Mouse (Mus musculus): ENCODE data around the gene Ern1. TPM values are rescaled to one million over a fixed set of nuclear protein-coding genes. Genes with fewer than 3 reads are reported as not detected.

Gene Ern1
- polyA plus RNA-seq (2012; rRNA removed): 11.8 and 26.1 TPM in 2 replicates

DNA sequence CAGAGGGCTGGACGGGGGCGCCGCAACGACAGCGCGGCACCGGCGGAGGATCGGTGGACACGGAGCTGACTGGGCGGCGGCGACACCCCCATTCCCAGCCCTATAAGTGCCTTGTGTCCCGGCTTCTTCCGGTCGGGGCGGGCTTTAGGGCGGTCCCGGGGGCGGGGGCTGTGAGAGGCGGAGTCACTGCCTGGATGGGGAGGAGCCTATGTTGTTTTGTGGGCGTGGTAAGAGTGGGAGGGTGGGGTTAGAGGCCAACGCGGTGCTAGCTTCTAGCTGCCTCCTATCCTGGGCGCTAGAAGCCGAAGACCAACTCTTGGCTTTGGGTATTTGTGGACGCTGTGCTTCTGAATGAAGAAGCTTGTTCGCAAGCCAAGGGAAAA is at the start of gene Ern1:
Gene Ern1 (minus strand): TSS at position 120 of the 383 bp plus-strand sequence.
- 2% methylated on average over 27 of the region's 28 CpGs for WGBS

GRCm38 (mm10) chr11:106536253-106536912 is 48.7 kb upstream of the Ern1 start:
- 84% methylated on average over 11 of the region's 11 CpGs for WGBS
- DNase-seq (ENCODE audit: low read depth, low spot score): no peak

More for the DNA sequence above, at the start of gene Ern1:
- DNase-seq (ENCODE audit: low read depth, low spot score): peak; percentile 71

- 85% methylated on average over 9 of the region's 9 CpGs for WGBS
- no peak for DNase-seq (ENCODE audit: low read depth, low spot score)
Measured at GRCm38 (mm10) chr11:106535660-106536252, 48.1 kb upstream of the Ern1 start.

DNA sequence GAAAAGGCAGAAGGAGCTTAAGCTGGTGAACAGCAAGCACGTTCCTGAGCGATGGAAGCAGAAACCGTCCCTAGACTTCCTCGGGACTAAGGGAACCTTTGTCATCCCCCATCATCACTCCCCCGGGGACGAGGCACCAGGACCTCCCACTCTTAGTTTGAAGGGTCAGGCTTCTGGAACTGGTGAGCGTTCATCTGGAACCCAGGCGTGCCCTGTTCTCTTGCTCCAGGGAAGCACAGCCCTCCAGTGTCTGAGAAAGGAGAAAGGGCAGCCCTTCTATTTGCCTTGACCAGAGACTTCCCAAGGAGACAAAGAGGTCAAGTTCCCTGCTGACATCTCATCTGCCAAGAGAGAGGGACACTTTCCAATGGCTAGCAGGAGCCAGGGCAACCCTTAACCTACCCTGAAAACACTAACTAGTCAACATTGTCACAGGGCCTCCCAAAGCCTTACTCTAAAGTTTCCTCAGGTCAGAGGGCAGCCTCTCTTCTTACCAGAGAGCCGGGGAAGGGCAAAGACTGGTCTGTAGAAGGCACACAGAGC is 44.7 kb upstream of the Ern1 start:
- DNase-seq (ENCODE audit: low read depth, low spot score): no peak
- 95% methylated on average over 9 of the region's 9 CpGs for WGBS

GRCm38 (mm10) chr11:106529786-106530185 is 42.1 kb upstream of the Ern1 start:
- DNase-seq (ENCODE audit: low read depth, low spot score): no peak
- WGBS: 78% methylated on average over 5 of the region's 5 CpGs

DNA sequence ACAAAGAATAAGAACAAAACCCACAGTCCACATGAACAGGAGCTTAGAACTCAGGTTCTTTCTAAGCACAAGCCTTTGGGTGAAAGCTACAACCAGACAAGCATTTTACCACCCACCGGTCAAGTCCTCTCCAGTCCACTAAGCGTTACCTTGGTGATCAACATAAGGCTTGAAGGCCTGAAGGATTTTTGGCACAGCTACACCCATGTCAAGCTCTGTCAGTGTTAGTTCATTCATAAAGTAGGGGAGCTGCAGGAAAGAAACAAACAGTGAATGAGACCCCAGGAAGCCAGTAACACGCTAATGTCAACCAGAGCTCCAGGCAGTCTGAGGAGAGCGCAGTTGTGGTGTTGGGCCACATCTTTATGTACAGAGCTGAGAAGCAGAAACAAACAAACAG is 41.5 kb upstream of the Ern1 start:
- DNase-seq (ENCODE audit: low read depth, low spot score): no peak
- 96% methylated on average over 4 of the region's 4 CpGs for WGBS

- no peak for DNase-seq (ENCODE audit: low read depth, low spot score)
- WGBS: 25% methylated on average over 1 of the region's 1 CpGs
Measured at GRCm38 (mm10) chr11:106527926-106528325, 40.3 kb upstream of the Ern1 start.

DNA sequence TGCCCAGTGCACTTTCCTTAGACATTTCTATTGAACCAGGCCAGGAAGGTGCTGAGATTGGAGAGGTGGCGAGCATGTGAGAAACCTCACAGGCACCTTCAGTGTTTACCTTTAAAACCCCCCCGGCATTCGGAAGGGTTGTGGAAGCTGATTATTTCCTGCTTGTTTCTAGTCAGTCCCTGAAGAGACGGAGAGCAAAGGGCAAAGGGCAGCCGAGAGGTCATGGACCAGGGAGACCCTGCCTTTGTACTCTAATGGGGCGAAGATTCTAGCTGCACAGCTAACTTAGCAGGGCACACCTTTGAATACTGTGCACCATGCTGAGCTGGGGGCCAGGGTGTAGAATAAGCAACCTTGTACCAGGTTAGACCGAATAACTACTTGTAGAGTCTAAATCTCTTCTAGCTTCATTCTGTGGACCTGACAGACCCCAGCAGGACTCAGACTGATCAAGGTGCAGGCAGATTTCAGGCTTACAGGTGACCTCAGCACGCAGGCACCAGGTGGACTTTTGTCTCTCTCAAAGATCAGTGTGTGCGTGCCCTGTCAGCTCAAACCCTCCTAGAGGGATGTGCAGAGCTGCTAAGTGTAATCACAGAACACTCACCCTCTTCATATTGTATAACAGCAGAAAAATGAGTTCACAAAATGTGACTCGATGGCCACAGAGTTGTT is 39.6 kb upstream of the Ern1 start:
- WGBS: 79% methylated on average over 10 of the region's 10 CpGs
- no peak for DNase-seq (ENCODE audit: low read depth, low spot score)

- DNase-seq (ENCODE audit: low read depth, low spot score): no peak
- WGBS: 84% methylated on average over 3 of the region's 3 CpGs
Measured at GRCm38 (mm10) chr11:106522538-106522937, 34.9 kb upstream of the Ern1 start.

- DNase-seq (ENCODE audit: low read depth, low spot score): no peak
- 76% methylated on average over 4 of the region's 4 CpGs for WGBS
Measured at GRCm38 (mm10) chr11:106521612-106522011, 34.0 kb upstream of the Ern1 start.

GRCm38 (mm10) chr11:106520404-106520803 is 32.8 kb upstream of the Ern1 start:
- 87% methylated on average over 3 of the region's 3 CpGs for WGBS
- DNase-seq (ENCODE audit: low read depth, low spot score): no peak

- WGBS: 81% methylated on average over 4 of the region's 4 CpGs
- DNase-seq (ENCODE audit: low read depth, low spot score): no peak
Measured at GRCm38 (mm10) chr11:106519519-106519918, 31.9 kb upstream of the Ern1 start.

GRCm38 (mm10) chr11:106518391-106518790 is 30.7 kb upstream of the Ern1 start:
- 77% methylated on average over 4 of the region's 4 CpGs for WGBS
- no peak for DNase-seq (ENCODE audit: low read depth, low spot score)

- 83% methylated on average over 16 of the region's 16 CpGs for WGBS
- no peak for DNase-seq (ENCODE audit: low read depth, low spot score)
Measured at GRCm38 (mm10) chr11:106515079-106515745, 27.6 kb upstream of the Ern1 start.

- WGBS: 61% methylated on average over 5 of the region's 5 CpGs
- no peak for DNase-seq (ENCODE audit: low read depth, low spot score)
Measured at GRCm38 (mm10) chr11:106514446-106514845, 26.8 kb upstream of the Ern1 start.

DNA sequence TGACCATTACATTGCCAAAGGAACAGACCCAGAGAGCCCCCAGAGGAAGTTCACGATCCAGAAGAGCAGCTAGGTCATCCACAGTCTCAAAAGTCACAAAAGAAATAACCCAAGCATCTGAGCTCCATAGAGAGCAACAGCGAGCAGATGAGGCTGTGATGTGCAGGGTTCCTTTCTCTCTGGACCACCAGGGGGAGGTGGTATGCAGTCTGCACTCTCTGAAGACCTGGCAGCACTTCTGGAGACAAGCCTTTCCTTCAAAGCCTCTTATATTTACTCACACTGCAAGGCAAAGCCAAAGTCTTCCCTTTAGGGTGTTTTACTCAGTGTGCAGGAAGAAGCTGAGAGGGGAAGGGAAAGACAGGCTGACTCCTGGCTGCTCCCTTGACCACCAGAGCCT is 25.5 kb upstream of the Ern1 start:
- WGBS: 50% methylated on average over 2 of the region's 2 CpGs
- DNase-seq (ENCODE audit: low read depth, low spot score): no peak

GRCm38 (mm10) chr11:106512006-106512390 is 24.3 kb upstream of the Ern1 start:
- WGBS: 96% methylated on average over 7 of the region's 7 CpGs
- DNase-seq (ENCODE audit: low read depth, low spot score): no peak

DNA sequence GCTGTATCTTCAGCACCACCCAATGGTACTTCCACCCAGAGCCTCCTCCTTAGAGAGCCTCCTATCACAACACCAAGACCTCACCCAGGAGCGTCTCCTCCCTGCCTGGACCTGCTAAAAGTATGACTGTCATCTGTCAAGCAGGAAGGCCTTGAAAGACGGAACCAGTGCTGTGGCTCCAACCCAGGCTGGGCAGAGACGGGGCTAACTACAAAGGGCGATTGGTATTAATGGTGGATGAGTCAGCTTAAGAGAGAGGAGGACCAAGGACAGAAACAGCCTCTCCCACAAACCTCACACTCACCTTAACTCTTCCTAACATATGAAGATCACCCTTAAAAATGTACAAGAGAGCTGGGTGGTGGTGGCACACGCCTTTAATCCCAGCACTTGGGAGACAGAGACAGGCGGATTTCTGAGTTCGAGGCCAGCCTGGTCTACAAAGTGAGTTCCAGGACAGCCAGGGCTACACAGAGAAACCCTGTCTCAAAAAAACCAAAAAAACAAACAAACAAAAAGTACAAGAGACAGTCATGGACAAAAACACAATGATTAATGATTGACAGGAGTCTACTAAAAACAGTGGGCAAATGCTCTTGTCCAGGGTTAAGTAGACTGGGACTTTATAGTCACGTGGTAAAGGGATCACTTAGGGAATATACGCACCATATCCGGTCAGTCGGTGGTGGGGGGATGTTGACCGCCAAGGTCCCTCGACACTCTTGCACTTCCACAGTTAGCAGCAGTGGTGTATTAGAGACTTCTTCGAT is 23.8 kb upstream of the Ern1 start:
- WGBS: 89% methylated on average over 14 of the region's 14 CpGs
- no peak for DNase-seq (ENCODE audit: low read depth, low spot score)

DNA sequence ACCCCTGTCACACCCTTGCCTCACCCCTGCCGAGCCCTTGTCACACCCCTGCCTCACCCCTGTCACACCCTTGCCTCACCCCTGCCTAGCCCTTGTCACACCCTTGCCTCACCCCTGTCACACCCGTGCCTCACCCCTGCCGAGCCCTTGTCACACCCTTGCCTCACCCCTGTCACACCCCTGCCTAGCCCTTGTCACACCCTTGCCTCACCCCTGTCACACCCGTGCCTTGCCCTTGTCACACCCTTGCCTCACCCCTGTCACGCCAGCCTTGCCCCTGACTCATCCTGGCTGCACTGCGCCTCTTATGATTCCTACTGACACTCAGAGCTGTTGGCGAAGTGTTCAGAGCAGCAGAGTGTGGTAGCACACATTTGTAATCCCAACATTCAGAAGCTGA is 20.0 kb upstream of the Ern1 start:
- 95% methylated on average over 7 of the region's 7 CpGs for WGBS
- no peak for DNase-seq (ENCODE audit: low read depth, low spot score)

DNA sequence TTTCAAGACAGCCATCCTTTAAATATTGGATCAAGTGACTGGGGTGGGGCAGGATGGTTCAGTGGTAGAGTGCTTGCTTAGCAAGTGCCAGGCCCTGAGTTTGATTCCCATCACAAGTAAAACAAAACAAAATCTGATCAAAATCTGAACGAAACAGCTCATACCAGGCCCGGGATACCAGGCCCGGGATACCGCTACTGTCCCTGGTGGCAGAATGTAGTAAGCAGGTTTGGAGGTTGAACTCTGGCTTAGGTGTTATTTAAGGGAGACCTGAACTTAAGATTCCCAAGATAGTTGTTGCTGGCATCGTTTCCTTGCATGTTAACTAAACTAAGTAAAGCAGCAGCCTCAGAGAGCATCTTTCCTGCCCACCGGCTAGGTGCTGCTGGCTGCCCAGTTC is 18.6 kb upstream of the Ern1 start:
- DNase-seq (ENCODE audit: low read depth, low spot score): no peak
- WGBS: 87% methylated on average over 6 of the region's 6 CpGs

All from large intestine, adult 2 months (tissue).